Mouse (Mus musculus) intestine, postnatal 0 days (tissue): Measurements from ENCODE around the gene Ybx3. TPM values are rescaled to one million over a fixed set of nuclear protein-coding genes. Genes with fewer than 3 reads are reported as not detected.

Source experiments
- ATAC-seq: fragments of 200-750 bp; cut with Nextera tagmentation; 2 replicates; pipeline ENCODE4 v1.8.0; 2017; ENCODE audit warnings: mild to moderate bottlenecking, moderate TSS enrichment, moderate library complexity
- H3K27ac ChIP-seq: fragments of 300-500 bp; sonication (generic); 2 replicates; pipeline ENCODE4 v1.5.1; 2014; ENCODE audit warnings: mild to moderate bottlenecking, low read depth, low read length, moderate library complexity
- H3K27me3 ChIP-seq: fragments of 300-500 bp; sonication (generic); replicated peaks from 2 replicates; pipeline ENCODE4 v1.6.1; 2014; ENCODE audit warnings: low read length, mixed read lengths; ENCODE audit not compliant: control insufficient read depth, insufficient read depth
- H3K36me3 ChIP-seq: fragments of 300-500 bp; sonication (generic); 2 replicates; pipeline ENCODE4 v1.6.1; 2014; ENCODE audit warnings: mild to moderate bottlenecking, moderate library complexity; ENCODE audit not compliant: control insufficient read depth, insufficient read depth
- H3K4me1 ChIP-seq: fragments of 300-500 bp; sonication (generic); replicated peaks from 2 replicates; pipeline ENCODE4 v1.6.1; 2014; ENCODE audit warnings: antibody characterized with exemption, low read length, mixed read lengths; ENCODE audit not compliant: control insufficient read depth, insufficient read depth
- H3K4me2 ChIP-seq: fragments of 300-500 bp; sonication (generic); replicated peaks from 2 replicates; pipeline ENCODE4 v1.6.1; 2014; ENCODE audit warnings: low read depth, mild to moderate bottlenecking, moderate library complexity
- H3K4me3 ChIP-seq: fragments of 300-500 bp; sonication (generic); 2 replicates; pipeline ENCODE4 v1.5.1; 2014; ENCODE audit warnings: low read depth, low read length
- H3K9ac ChIP-seq: fragments of 300-500 bp; sonication (generic); 2 replicates; pipeline ENCODE4 v1.6.1; 2014; ENCODE audit warnings: mild to moderate bottlenecking, low read depth, low read length
- H3K9me3 ChIP-seq: fragments of 300-500 bp; sonication (generic); 2 replicates; pipeline ENCODE4 v1.6.1; 2016; ENCODE audit warnings: mixed run types; ENCODE audit not compliant: control insufficient read depth
- CTCF ChIP-seq: sonication (generic); IDR thresholded peaks from 2 replicates; pipeline ENCODE4 v1.5.1; 2016; ENCODE audit warnings: low read depth, mild to moderate bottlenecking, control low read depth, antibody characterized with exemption, moderate library complexity
- WGBS: fragments of 180-500 bp; shearing (Covaris S2); extraction: QIAGEN DNeasy Blood & Tissue Kit; methylation state at CpG from one replicate; pipeline ENCODE4 v1.1.7; 2014; 5-methylcytosine and 5-hydroxymethylcytosine counted together
- polyA plus RNA-seq: library from polyadenylated mRNA; unstranded; fragments of >200 nt; fragmentation: Nextera tagmentation; extraction: Ambion mirVana; gene quantifications from 2 replicates; pipeline ENCODE4 v1.2.1, GENCODE M21; 2015

Ybx3 gene
- polyA plus RNA-seq, 1 experiment from 2014 or later, result 39.9 TPM

DNA sequence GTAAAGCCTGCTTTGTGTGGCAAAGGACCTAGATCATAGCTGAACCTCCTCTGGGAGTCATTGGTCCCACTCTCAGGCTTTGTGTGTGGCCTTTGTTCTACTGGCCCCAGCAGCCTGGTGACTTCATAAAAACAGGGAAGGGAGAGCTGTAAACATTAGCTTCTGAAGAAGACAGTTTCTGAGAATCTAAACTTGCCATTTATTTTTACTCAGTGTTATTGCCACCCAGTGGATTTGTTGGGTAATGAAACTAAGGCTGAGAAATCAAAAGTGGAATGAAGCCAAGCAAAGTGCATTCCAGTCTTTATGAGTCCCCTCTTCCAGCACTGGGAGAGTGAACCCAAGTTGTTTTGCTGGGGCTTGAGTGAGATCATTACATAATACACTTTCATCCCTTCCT lies 30.5 kb upstream of the Ybx3 start:
- no peaks in the 10 kb centered on the region for H3K9me3 ChIP-seq
- no peaks in the 10 kb centered on the region for H3K36me3 ChIP-seq
- no peak overlapping the region for H3K27ac ChIP-seq
- H3K4me3 ChIP-seq, result no peak overlapping the region
- H3K4me2 ChIP-seq, result no peak overlapping the region
- no peaks in the 10 kb centered on the region for H3K4me1 ChIP-seq
- H3K9ac ChIP-seq, result no peak overlapping the region
- TF ChIP-seq CTCF, result peak; percentile 75
- ATAC-seq, result peak; percentile 77
- H3K27me3 ChIP-seq, result no peaks in the 10 kb centered on the region

DNA sequence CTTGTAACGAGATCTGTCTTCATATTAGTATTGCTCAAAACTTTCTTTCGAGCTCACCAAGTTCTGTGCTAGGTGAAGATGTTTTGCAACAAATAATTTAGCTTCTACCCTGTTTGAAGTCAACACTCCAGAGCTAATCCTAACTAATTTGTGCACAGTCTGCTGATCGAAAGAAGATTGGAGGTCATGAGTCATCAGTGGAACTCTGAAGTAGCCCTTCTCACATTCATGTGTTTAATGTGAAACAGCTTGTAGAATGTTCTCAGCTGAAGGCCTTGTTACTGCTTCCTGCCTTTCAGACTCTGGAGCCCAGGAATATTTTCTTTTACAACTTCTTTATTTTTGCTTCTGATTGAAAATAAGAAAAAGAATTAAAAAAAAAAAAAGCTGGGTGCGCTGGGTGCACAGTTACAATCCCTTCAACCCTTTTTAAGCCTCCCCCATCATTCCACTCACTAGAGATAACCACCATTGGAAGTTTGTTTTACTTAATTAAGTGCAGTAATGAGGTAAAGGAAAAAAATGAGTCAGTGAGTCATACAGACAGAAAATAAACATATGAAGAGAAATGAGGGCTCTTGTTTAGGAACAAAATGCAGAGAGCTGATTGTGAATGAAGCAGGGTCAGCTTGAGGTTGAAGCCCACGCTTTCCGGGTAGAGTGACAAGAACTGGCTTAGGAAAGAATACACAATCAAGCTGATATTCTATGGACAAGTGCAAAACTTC lies 23.0 kb upstream of the Ybx3 start:
- Histone ChIP-seq H3K4me2 (no peak overlapping the region), H3K9ac (no peak overlapping the region), H3K9me3 (no peaks in the 10 kb centered on the region), H3K4me3 (no peak overlapping the region), H3K4me1 (no peaks in the 10 kb centered on the region), H3K27me3 (no peaks in the 10 kb centered on the region), H3K27ac (no peak overlapping the region), H3K36me3 (no peaks in the 10 kb centered on the region)
- WGBS, result 68% methylated on average over 6 of the region's 6 CpGs
- no peak for TF ChIP-seq CTCF
- ATAC-seq, result no peak

DNA sequence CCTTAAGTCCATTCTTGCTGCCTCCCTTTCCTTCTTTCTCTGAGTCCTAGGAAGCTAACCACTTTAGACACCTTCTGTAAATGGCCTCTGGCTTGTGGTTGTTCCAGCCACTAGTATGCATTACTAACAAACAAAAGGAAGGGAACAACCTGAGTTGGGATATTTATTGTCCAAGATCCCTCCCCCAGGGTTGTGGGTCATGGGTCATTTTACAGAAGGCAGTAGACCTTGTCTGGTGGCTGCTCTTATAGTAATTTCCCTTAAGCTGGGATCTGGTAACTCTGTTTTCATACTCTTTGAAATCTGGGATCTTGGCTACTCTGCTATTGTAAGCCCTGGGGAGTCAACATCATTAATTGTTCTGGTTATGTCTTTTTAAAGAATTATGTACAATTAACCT lies 18.7 kb upstream of the Ybx3 start:
- Histone ChIP-seq H3K36me3 (no peaks in the 10 kb centered on the region), H3K27ac (no peak overlapping the region), H3K4me1 (no peaks in the 10 kb centered on the region), H3K4me2 (no peak overlapping the region), H3K9ac (no peak overlapping the region), H3K9me3 (no peaks in the 10 kb centered on the region), H3K27me3 (no peaks in the 10 kb centered on the region), H3K4me3 (no peak overlapping the region)
- no peak for TF ChIP-seq CTCF
- ATAC-seq, result no peak

DNA sequence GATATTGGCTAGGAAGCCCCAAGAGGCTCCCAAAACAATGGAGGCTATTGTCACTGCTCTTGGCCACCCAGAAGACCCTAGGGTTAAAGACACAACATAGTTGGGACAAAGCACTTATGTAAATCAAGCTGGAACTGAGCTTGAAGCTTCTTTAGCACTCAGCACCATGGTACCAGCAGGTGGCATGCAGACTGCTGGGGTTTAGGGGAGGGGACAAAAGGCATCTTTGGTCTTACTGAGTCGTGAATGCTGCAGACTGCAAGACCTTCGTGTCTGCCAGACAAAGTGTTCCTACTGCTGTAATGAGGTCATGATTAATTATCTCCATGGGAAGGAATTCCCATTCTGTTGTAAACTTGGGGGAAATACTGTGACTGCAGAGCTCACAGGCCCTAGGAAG lies 17.6 kb upstream of the Ybx3 start:
- no peak for ATAC-seq
- Histone ChIP-seq H3K27me3 (no peaks in the 10 kb centered on the region), H3K27ac (no peak overlapping the region), H3K4me2 (no peak overlapping the region), H3K9ac (no peak overlapping the region), H3K36me3 (no peaks in the 10 kb centered on the region), H3K9me3 (no peaks in the 10 kb centered on the region), H3K4me3 (no peak overlapping the region), H3K4me1 (no peaks in the 10 kb centered on the region)
- WGBS, result 19% methylated on average over 2 of the region's 2 CpGs
- no peak for TF ChIP-seq CTCF

DNA sequence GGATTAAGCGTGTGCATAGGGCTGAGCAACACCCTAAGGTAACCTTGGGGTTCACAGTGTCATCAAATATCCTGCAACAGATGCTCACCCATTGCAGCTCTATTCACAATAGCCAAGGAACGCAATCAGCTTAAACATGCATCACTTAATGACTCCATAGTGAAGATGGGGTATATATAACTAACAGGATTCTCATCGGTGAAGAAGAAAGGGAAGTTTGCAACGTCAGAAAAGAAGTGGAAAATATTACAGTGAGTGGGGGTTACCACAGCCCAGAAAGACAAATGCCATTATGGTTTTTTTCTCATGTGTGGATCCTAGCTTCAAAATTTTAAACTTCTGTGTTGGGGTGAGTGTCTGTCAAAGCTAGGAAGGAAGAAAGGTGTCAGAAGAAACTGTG lies 16.9 kb upstream of the Ybx3 start:
- Histone ChIP-seq H3K4me3 (no peak overlapping the region), H3K9ac (no peak overlapping the region), H3K27me3 (no peaks in the 10 kb centered on the region), H3K36me3 (no peaks in the 10 kb centered on the region), H3K27ac (no peak overlapping the region), H3K4me1 (no peaks in the 10 kb centered on the region), H3K4me2 (no peak overlapping the region), H3K9me3 (no peaks in the 10 kb centered on the region)
- no peak for ATAC-seq
- 80% methylated on average over 4 of the region's 4 CpGs for WGBS
- no peak for TF ChIP-seq CTCF

DNA sequence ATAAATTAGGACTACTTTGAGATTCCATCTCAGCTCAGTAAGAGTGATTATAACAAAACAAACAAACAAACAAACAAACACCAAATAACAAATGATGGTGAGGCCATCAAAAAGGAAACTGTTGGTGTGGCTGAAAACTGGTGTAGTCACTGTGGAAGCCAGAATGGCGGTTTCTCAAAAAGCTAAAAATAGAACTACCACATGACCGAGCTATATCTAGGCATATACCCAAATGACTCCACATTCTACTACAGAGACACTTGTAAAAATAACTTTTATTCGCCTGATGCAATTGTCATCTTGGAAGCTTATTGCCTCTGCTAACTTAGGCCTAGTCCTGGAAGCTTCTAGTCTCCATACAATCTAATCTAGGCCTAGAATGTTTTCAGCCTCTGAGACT lies 16.0 kb upstream of the Ybx3 start:
- TF ChIP-seq CTCF, result no peak
- no peaks in the 10 kb centered on the region for H3K36me3 ChIP-seq
- no peaks in the 10 kb centered on the region for H3K27me3 ChIP-seq
- H3K4me2 ChIP-seq, result no peak overlapping the region
- no peak overlapping the region for H3K27ac ChIP-seq
- H3K9ac ChIP-seq, result no peak overlapping the region
- H3K4me1 ChIP-seq, result no peaks in the 10 kb centered on the region
- no peaks in the 10 kb centered on the region for H3K9me3 ChIP-seq
- 78% methylated on average over 3 of the region's 3 CpGs for WGBS
- ATAC-seq, result no peak
- H3K4me3 ChIP-seq, result no peak overlapping the region

DNA sequence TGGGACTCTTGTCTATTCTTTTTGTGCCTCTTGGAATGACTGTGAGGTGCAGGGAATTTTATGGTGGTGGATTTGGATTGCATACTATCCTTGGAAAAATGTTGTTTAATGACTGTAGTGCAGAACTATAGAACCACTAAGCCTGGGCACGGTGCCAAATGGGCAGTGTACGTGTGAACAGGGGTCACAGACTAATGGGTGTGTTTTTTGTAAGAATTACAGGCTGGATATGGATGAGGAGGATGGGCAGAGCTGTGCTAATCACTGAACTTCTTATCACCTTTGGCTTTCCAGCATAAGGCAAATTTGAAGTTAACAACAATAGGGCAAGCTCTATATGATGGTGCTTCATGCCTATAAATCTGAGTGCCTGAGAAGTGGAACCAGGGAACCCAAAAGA lies 14.8 kb upstream of the Ybx3 start:
- H3K4me2 ChIP-seq, result no peak overlapping the region
- H3K4me3 ChIP-seq, result no peak overlapping the region
- no peaks in the 10 kb centered on the region for H3K36me3 ChIP-seq
- H3K9me3 ChIP-seq, result no peaks in the 10 kb centered on the region
- H3K27me3 ChIP-seq, result no peaks in the 10 kb centered on the region
- no peaks in the 10 kb centered on the region for H3K4me1 ChIP-seq
- ATAC-seq, result peak; percentile 43; the same call in 1 of the 2 replicates
- 21% methylated on average over 2 of the region's 2 CpGs for WGBS
- TF ChIP-seq CTCF, result no peak
- H3K9ac ChIP-seq, result no peak overlapping the region
- no peak overlapping the region for H3K27ac ChIP-seq
